Comparison of ENCODE assay signal across 8 mouse cellular contexts in the genomic region with DNA sequence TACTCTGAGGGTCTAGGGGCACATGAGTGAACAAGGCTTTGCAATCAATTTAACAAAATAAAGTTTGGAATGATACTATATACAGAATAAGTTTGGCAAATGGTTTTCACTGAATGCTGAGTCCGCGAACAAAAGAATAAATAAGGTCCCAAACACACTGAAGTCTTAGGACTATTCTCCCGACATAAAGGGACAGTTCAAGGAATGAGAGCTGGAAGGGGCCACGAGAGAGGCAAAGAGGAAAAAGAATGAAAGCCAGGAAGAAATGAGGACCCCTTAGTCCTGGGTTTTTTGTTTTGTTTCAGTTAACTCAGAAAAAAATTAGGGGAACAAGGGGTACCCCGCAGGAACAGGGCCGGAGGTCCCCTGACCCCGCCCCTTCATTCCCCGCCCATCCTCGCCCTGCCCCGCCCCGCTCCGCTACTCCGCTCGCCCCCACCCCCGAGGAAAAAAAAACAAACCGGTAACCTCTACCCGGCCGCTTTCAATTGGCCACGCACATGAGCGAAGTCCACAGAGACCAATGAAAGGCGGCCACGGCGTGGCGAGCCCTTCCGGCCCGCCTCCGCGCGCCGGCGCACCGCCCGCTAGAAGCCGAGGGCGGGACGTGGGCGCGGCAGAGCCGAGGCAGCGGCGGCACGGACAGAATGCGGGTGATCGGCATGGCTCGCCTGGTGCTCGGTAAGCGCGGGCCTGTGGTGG. TPM values are rescaled to one million over a fixed set of nuclear protein-coding genes. Genes with fewer than 3 reads are reported as not detected.
DNase-seq lines count a peak whose midpoint lies in the region; ATAC-seq lines count a peak whose summit lies in the region.

Gene Pdia6, plus strand, starts transcription at position 575 of the 702 bp plus-strand sequence.

- peak within 1 kb of the TSS; percentile 93 for H3K9ac ChIP-seq in heart, embryonic 14.5 days (ENCODE audit: low read length)
- peak within 1 kb of the TSS; percentile 89 for H3K9ac ChIP-seq in liver, embryonic 13.5 days
- peak within 1 kb of the TSS; percentile 95 for H3K9ac ChIP-seq in stomach, embryonic 16.5 days (ENCODE audit: low read length)

- H3K4me3 ChIP-seq in heart, embryonic 14.5 days (ENCODE audit: control insufficient read depth in 1 of 2, insufficient read depth in 1 of 2, low read depth in 1 of 2, low read length in 2 of 2) = peak within 1 kb of the TSS; percentile 86 to 95
- peak within 1 kb of the TSS; percentile 85 for H3K4me3 ChIP-seq in liver, embryonic 13.5 days (replicated peaks)
- H3K4me3 ChIP-seq in stomach, embryonic 16.5 days (replicated peaks; ENCODE audit: low read length) = peak within 1 kb of the TSS; percentile 93

- H3K4me1 ChIP-seq in heart, embryonic 14.5 days (ENCODE audit: control insufficient read depth in 2 of 2, insufficient read depth in 2 of 2, low read length in 2 of 2) = peaks cover 3 to 19% of the 10 kb centered on the region in 2 experiments; a peak in 3 of 4 replicates
- H3K4me1 ChIP-seq in liver, embryonic 13.5 days (replicated peaks) = peaks cover 32% of the 10 kb centered on the region
- H3K4me1 ChIP-seq in stomach, embryonic 16.5 days (ENCODE audit: control insufficient read depth, insufficient read depth, low read length) = peaks cover 22% of the 10 kb centered on the region

- H3K36me3 ChIP-seq in heart, embryonic 14.5 days (ENCODE audit: control insufficient read depth, insufficient read depth, low read length) = peaks cover 27% of the 10 kb centered on the region
- H3K36me3 ChIP-seq in liver, embryonic 13.5 days = peaks cover 12% of the 10 kb centered on the region
- peaks cover 8% of the 10 kb centered on the region for H3K36me3 ChIP-seq in stomach, embryonic 16.5 days (ENCODE audit: control insufficient read depth, insufficient read depth, low read length)

- peak; percentile 99 for ATAC-seq in CD4-positive, CD25-positive, alpha-beta regulatory T cell, adult 4 months
- ATAC-seq in heart, embryonic 14.5 days (ENCODE audit: insufficient number of reproducible peaks, insufficient read depth, low FRiP score, low read depth) = peak; percentile 98
- ATAC-seq in liver, embryonic 13.5 days (ENCODE audit: low read depth) = peak; percentile 99
- peak; percentile 99 for ATAC-seq in stomach, embryonic 16.5 days (ENCODE audit: insufficient read depth, low FRiP score)

- peak within 1 kb of the TSS; percentile 59 to 72 for H3K27ac ChIP-seq in heart, embryonic 14.5 days (replicated peaks in 1 of 2; ENCODE audit: control insufficient read depth in 1 of 2, insufficient read depth in 1 of 2, low read depth in 2 of 2, low read length in 2 of 2)
- H3K27ac ChIP-seq in liver, embryonic 13.5 days = peak within 1 kb of the TSS; percentile 79
- peak within 1 kb of the TSS; percentile 72 for H3K27ac ChIP-seq in stomach, embryonic 16.5 days (ENCODE audit: low read length)

- peak; percentile 92 for DNase-seq in c-Kit-negative CD71-positive TER-119-positive erythroid progenitor cells, embryonic 14.5 days (ENCODE audit: low read depth, low spot score)
- DNase-seq in fibroblast of lung, adult 2 months (ENCODE audit: low read depth) = peak; percentile 88
- peak; percentile 96 for DNase-seq in kidney, postnatal 14 days
- peak; percentile 86 for DNase-seq in liver, embryonic 13.5 days
- DNase-seq in neural tube, embryonic 10.5 days (ENCODE audit: extremely low spot score, low spot score) = peak; percentile 91

- H3K27me3 ChIP-seq in heart, embryonic 14.5 days (ENCODE audit: control insufficient read depth, insufficient read depth, low read length) = no peaks in the 10 kb centered on the region
- no peaks in the 10 kb centered on the region for H3K27me3 ChIP-seq in liver, embryonic 13.5 days
- H3K27me3 ChIP-seq in stomach, embryonic 16.5 days (ENCODE audit: control insufficient read depth, insufficient read depth, low read length) = no peaks in the 10 kb centered on the region

- 2% methylated on average over 47 of the region's 48 CpGs for WGBS in heart, embryonic 14.5 days
- 2% methylated on average over 48 of the region's 48 CpGs for WGBS in liver, embryonic 13.5 days (ENCODE audit: insufficient replicate concordance)
- WGBS in stomach, embryonic 16.5 days = under 1% methylated on average over 48 of the region's 48 CpGs

- no peaks in the 10 kb centered on the region for H3K9me3 ChIP-seq in heart, embryonic 14.5 days (ENCODE audit: control insufficient read depth, low read length)
- H3K9me3 ChIP-seq in liver, embryonic 13.5 days (replicated peaks) = no peaks in the 10 kb centered on the region
- no peaks in the 10 kb centered on the region for H3K9me3 ChIP-seq in stomach, embryonic 16.5 days (replicated peaks; ENCODE audit: control insufficient read depth, low read length)

- H3K4me2 ChIP-seq in heart, embryonic 14.5 days (ENCODE audit: low read length) = peak within 1 kb of the TSS; percentile 76
- H3K4me2 ChIP-seq in liver, embryonic 13.5 days = peak within 1 kb of the TSS; percentile 87
- peak within 1 kb of the TSS; percentile 84 for H3K4me2 ChIP-seq in stomach, embryonic 16.5 days (ENCODE audit: low read depth, low read length)

RNA-seq across cellular contexts. Expression of gene Pdia6, which starts in this region (rescaled TPM):
- 100 to 1,000 TPM; 165 to 229 TPM for polyA plus RNA-seq in CD4-positive, CD25-positive, alpha-beta regulatory T cell, adult 4 months (2017; shearing (Covaris generic))
- 316 and 321 TPM in 2 replicates for polyA plus RNA-seq in heart, embryonic 14.5 days (2014; fragmentation: Nextera tagmentation; extraction: Ambion mirVana)
- polyA plus RNA-seq in liver, embryonic 13.5 days (2015; fragmentation: Nextera tagmentation; extraction: Ambion mirVana) = 235 and 283 TPM in 2 replicates
- polyA plus RNA-seq in stomach, embryonic 16.5 days (2015; fragmentation: Nextera tagmentation; extraction: Ambion mirVana) = 654 and 661 TPM in 2 replicates

Comparison
In these comparisons a context has a peak if more than half of its experiments do, and no peak if none do; other contexts are left out.
1. Peak in every context shown above with its lines: DNase-seq, ATAC-seq, H3K4me3 ChIP-seq and H3K27ac ChIP-seq.